Mouse (Mus musculus) thymus, adult 2 months (tissue): ENCODE data around the gene Cks2. TPM values are rescaled to one million over a fixed set of nuclear protein-coding genes. Genes with fewer than 3 reads are reported as not detected.

Experiments
- DNase-seq: peaks from one replicate; pipeline ENCODE4 v3.0.0; 2021
- H3K27ac ChIP-seq: fragments of 200-500 bp; 2 replicates; pipeline ENCODE4 v1.5.1; 2012; ENCODE audit warnings: low read length, control low read depth; ENCODE audit not compliant: control insufficient read depth, insufficient read depth
- H3K27me3 ChIP-seq: fragments of 200-500 bp; 2 replicates; pipeline ENCODE4 v1.6.1; 2012; ENCODE audit warnings: mild to moderate bottlenecking, low read length, moderate library complexity, mixed read lengths; ENCODE audit not compliant: control insufficient read depth, insufficient read depth
- H3K36me3 ChIP-seq: fragments of 200-500 bp; 2 replicates; pipeline ENCODE4 v1.6.1; 2012; ENCODE audit warnings: mild to moderate bottlenecking, low read length, moderate library complexity; ENCODE audit not compliant: control insufficient read depth, insufficient read depth
- H3K4me1 ChIP-seq: fragments of 200-500 bp; replicated peaks from 2 replicates; pipeline ENCODE4 v1.6.1; 2012; ENCODE audit warnings: low read length; ENCODE audit not compliant: control insufficient read depth, insufficient read depth
- H3K4me3 ChIP-seq: fragments of 200-500 bp; 2 replicates; pipeline ENCODE4 v1.5.1; 2012; ENCODE audit warnings: mild to moderate bottlenecking, low read length, control low read depth, moderate library complexity; ENCODE audit not compliant: control insufficient read depth, insufficient read depth
- CTCF ChIP-seq: fragments of 200-500 bp; IDR thresholded peaks from 2 replicates; pipeline ENCODE4 v1.5.1; 2012; ENCODE audit warnings: mild to moderate bottlenecking, control low read depth, low read length, moderate library complexity, borderline replicate concordance; ENCODE audit not compliant: control insufficient read depth, poor library complexity, insufficient read depth; ENCODE audit errors: extremely low read depth
- POLR2A ChIP-seq: fragments of 200-500 bp; IDR thresholded peaks from 2 replicates; pipeline ENCODE4 v1.6.1; 2012; ENCODE audit warnings: mild to moderate bottlenecking, low read length, control low read depth, moderate library complexity; ENCODE audit not compliant: control insufficient read depth, poor library complexity, insufficient read depth; ENCODE audit errors: extremely low read depth
- WGBS: fragments of 180-500 bp; shearing (Covaris S2); methylation state at CpG from one replicate; pipeline ENCODE4 v1.1.7; 2018; 5-methylcytosine and 5-hydroxymethylcytosine counted together
- polyA plus RNA-seq: library from polyadenylated mRNA; depleted of rRNA; stranded (reverse); fragments of >200 nt; gene quantifications from 2 replicates; pipeline ENCODE4 v1.2.3, GENCODE M21; 2012

Cks2 gene
- polyA plus RNA-seq, 1 experiment = 85.3 TPM

DNA sequence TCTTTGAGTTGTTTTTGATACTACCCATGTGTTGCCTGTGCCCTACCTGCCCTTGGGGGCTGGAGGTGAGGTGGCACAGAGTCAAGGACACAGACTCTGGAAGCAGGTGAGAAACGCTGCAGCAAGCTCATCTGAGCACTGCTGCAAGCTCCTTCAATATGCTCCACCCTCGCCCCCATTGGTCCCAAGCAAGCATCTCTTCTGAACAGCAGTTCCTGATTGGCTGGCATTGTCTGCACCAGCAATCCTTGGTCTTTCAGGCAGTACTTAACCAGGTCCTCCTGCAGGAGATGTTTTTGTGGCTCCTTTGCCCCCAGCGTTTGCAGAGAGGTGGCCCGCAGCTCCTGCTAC, 41.2 kb upstream of the Cks2 start:
- no peak overlapping the region for H3K27ac ChIP-seq
- H3K4me1 ChIP-seq = no peaks in the 10 kb centered on the region
- no peak for DNase-seq
- no peaks in the 10 kb centered on the region for H3K27me3 ChIP-seq
- WGBS = 72% methylated on average over 4 of the region's 4 CpGs
- no peaks in the 10 kb centered on the region for H3K36me3 ChIP-seq
- TF ChIP-seq POLR2A (no peak), CTCF (no peak)
- no peak overlapping the region for H3K4me3 ChIP-seq

DNA sequence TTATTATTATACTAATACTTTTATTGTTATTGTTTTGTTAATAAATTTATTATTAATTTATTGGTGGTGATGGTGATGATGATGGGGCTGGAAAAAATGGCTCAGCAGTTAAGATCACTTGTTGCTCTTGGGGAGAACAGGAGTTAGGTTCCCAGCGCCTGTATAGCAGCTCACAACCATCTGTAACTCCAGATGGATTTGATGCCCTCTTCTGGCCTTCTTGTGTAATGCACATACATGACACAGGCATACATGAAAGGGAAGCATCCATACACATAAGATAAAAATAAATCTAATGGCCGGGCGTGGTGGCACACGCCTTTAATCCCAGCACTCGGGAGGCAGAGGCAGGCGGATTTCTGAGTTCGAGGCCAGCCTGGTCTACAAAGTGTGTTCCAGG, 35.8 kb upstream of the Cks2 start:
- no peak overlapping the region for H3K27ac ChIP-seq
- H3K27me3 ChIP-seq = no peaks in the 10 kb centered on the region
- H3K4me1 ChIP-seq = no peaks in the 10 kb centered on the region
- TF ChIP-seq POLR2A (no peak), CTCF (no peak)
- no peaks in the 10 kb centered on the region for H3K36me3 ChIP-seq
- WGBS = 98% methylated on average over 7 of the region's 7 CpGs
- no peak overlapping the region for H3K4me3 ChIP-seq
- no peak for DNase-seq

DNA sequence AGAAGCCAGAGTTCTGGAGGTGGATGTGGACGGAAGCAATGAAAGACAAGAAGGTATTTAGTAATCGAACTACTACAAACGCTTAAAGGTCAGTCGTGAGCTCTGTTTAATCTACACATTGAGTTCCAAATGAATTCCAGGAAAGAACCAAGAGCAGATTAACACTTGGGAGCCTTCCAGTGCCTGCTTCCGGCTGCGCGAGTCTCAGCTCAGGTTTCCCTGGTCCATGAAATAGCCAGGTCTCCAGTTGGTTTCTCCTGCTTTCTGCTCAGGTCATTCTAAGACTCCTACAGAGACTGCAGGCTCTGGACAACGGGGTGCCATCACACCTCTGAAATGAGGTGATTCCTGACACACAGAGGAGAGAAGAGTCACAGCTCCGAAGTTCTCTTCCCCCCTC, 34.0 kb upstream of the Cks2 start:
- no peaks in the 10 kb centered on the region for H3K36me3 ChIP-seq
- H3K27ac ChIP-seq = no peak overlapping the region
- TF ChIP-seq CTCF = no peak
- no peak for TF ChIP-seq POLR2A
- 32% methylated on average over 9 of the region's 9 CpGs for WGBS
- no peaks in the 10 kb centered on the region; the same call in 1 of the 2 replicates for H3K4me1 ChIP-seq
- DNase-seq = no peak
- H3K4me3 ChIP-seq = no peak overlapping the region
- no peaks in the 10 kb centered on the region for H3K27me3 ChIP-seq

DNA sequence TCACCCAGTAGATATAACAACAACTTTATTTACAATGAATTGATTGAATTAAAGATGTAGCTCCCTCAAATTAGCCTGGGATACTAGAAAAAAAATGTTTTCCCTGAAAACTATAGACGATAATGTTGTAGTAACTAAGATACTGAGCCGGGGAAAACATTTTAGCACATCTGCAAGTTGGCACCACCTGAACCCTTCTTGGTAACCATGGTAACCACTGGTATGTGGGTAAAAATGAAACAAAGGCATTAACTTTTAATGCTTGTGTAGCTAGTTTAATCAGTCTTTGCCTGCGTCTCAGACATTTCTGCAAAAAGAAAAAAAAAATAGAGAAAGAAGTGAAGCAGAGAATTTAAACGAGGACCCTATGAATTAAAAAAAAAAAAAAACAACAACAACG, 33.5 kb upstream of the Cks2 start:
- Histone ChIP-seq H3K27me3 (no peaks in the 10 kb centered on the region), H3K36me3 (no peaks in the 10 kb centered on the region), H3K4me3 (no peak overlapping the region), H3K27ac (no peak overlapping the region), H3K4me1 (peaks cover under 1% of the 10 kb centered on the region; the same call in 1 of the 2 replicates)
- 60% methylated on average over 5 of the region's 5 CpGs for WGBS
- DNase-seq = no peak
- TF ChIP-seq POLR2A (no peak), CTCF (no peak)

DNA sequence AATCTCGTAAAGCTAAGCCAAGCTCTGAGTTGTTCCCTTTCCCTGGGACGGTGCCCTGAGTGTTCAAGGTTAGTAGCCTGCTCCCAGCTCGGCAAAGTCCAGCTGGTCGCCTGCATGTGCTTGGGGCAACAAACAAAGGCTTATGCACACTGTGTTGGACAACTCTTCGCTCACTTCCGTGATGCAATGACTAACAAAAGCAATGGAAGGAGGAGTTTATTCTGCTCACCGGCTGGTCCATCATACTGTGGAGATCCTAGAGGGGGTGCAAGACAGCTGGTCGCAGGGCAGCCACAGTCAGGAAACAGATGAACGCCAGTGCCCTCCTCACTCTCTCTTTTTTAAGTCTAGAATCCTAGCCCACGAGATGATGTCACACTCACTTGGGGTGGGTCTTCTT, 29.2 kb upstream of the Cks2 start:
- H3K4me3 ChIP-seq = no peak overlapping the region
- no peak for TF ChIP-seq POLR2A
- no peak for TF ChIP-seq CTCF
- WGBS = 46% methylated on average over 10 of the region's 10 CpGs
- no peak for DNase-seq
- H3K36me3 ChIP-seq = no peaks in the 10 kb centered on the region
- no peak overlapping the region for H3K27ac ChIP-seq
- H3K4me1 ChIP-seq = peaks cover 4% of the 10 kb centered on the region; the same call in 1 of the 2 replicates
- H3K27me3 ChIP-seq = no peaks in the 10 kb centered on the region

DNA sequence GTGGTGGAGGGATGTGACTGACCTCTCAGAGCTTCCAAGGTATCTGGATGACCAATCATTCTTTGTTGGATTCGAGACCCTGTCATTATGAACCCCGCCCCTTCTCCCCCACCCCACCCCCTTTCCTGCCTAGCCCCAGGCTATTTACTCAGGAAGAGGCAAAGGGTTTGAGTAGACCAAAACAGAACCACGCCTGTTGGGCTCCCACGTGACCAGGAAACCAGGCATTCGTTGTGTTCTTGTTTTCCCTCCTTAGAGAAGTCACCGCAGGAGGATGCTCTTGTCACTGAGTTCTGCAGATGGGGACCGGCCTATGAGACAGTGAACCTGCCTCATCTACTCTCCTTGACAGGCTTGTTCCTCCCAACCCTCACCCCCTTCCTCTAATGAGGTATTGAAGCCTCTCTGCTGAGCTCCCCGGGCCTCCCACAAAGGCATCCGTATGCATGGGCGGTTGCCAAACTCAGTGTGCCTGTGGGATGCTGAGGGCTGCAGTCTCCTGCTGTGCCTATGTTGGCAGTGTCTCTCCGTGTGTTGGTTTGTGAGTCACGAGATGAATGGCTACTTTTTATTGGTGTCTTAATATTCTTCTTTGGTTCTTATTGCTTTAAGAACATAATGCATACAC, 28.5 kb upstream of the Cks2 start:
- no peak for TF ChIP-seq CTCF
- peaks cover 4% of the 10 kb centered on the region; the same call in 1 of the 2 replicates for H3K4me1 ChIP-seq
- 33% methylated on average over 12 of the region's 12 CpGs for WGBS
- H3K27ac ChIP-seq = no peak overlapping the region
- H3K36me3 ChIP-seq = no peaks in the 10 kb centered on the region
- DNase-seq = no peak
- H3K4me3 ChIP-seq = no peak overlapping the region
- H3K27me3 ChIP-seq = no peaks in the 10 kb centered on the region

DNA sequence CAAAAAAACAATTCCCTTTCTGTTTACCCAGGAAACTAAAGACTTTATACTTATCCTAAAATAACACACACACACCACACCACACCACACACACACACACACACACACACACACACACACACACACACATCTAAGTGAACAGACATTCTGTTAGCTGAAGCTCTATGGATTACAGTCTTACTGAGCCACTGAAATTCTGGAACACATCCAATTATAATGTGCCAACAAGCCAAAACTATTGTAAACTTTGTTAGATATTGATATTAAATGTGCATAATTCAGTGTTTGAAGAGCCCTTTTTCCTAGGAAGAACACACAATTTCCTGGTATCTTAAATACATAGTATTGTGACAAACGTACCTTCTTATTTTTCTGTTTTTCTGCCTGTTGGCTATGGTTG, 27.7 kb upstream of the Cks2 start:
- DNase-seq = no peak
- Histone ChIP-seq H3K27ac (no peak overlapping the region), H3K27me3 (no peaks in the 10 kb centered on the region), H3K4me3 (no peak overlapping the region), H3K4me1 (peaks cover 4% of the 10 kb centered on the region; the same call in 1 of the 2 replicates), H3K36me3 (no peaks in the 10 kb centered on the region)
- no peak for TF ChIP-seq POLR2A
- no peak for TF ChIP-seq CTCF
- WGBS = 66% methylated on average over 1 of the region's 1 CpGs
